Mouse (Mus musculus) embryonic facial prominence, embryonic 10.5 days (tissue): ENCODE measurements around the gene Bak1. TPM values are rescaled to one million over a fixed set of nuclear protein-coding genes. Genes with fewer than 3 reads are reported as not detected.

Source experiments
- polyA plus RNA-seq: library from polyadenylated mRNA; unstranded; fragments of >200 nt; fragmentation: Nextera tagmentation; extraction: Ambion mirVana; gene quantifications from 2 replicates; pipeline ENCODE4 v1.2.1, GENCODE M21; 2016

Bak1 gene
- polyA plus RNA-seq, 1 experiment from 2014 or later: 2.8 TPM

Other genes with a start within 250 kb of the Bak1 start
- 44.4 and 51.0 TPM in 2 replicates for gene Bnip1, start 247.9 kb downstream of the Bak1 start, polyA plus RNA-seq
- 0.48 and 0.75 TPM in 2 replicates for gene Nkx2-5, start 184.0 kb downstream of the Bak1 start, polyA plus RNA-seq
- gene Kifc5b, start 111.9 kb downstream of the Bak1 start, polyA plus RNA-seq: 11.6 and 12.1 TPM in 2 replicates
- 3.8 and 4.7 TPM in 2 replicates for gene Phf1, start 96.0 kb downstream of the Bak1 start, polyA plus RNA-seq
- gene Cuta, start 89.4 kb downstream of the Bak1 start, polyA plus RNA-seq: 176 and 182 TPM in 2 replicates
- 1.4 and 1.6 TPM in 2 replicates for gene Syngap1, start 87.8 kb downstream of the Bak1 start, polyA plus RNA-seq
- gene Zbtb9, start 55.8 kb downstream of the Bak1 start, polyA plus RNA-seq: 20.1 and 20.6 TPM in 2 replicates
- 2.3 and 4.0 TPM in 2 replicates for gene Itpr3, start 28.3 kb upstream of the Bak1 start, polyA plus RNA-seq
- gene Uqcc2, start 104.9 kb upstream of the Bak1 start, polyA plus RNA-seq: 407 and 410 TPM in 2 replicates
- gene Ip6k3, start 138.8 kb upstream of the Bak1 start, polyA plus RNA-seq: not detected in 2 replicates
- 18.8 and 20.0 TPM in 2 replicates for gene Lemd2, start 175.5 kb upstream of the Bak1 start, polyA plus RNA-seq